Mouse (Mus musculus) liver, embryonic 12.5 days (tissue): ENCODE measurements around the gene Lypd1. TPM values are rescaled to one million over a fixed set of nuclear protein-coding genes. Genes with fewer than 3 reads are reported as not detected.

ENCODE experiments used
- ATAC-seq: fragments of 200-750 bp; cut with Nextera tagmentation; 2 replicates; pipeline ENCODE4 v1.8.0; 2017; ENCODE audit warnings: moderate number of reproducible peaks, mild to moderate bottlenecking, moderate library complexity
- H3K27ac ChIP-seq: fragments of 300-500 bp; sonication (generic); 2 replicates; pipeline ENCODE4 v1.5.1; 2016; ENCODE audit warnings: mild to moderate bottlenecking
- H3K27me3 ChIP-seq: fragments of 300-500 bp; sonication (generic); replicated peaks from 2 replicates; pipeline ENCODE4 v1.6.1; 2016; ENCODE audit warnings: mild to moderate bottlenecking, moderate library complexity
- H3K36me3 ChIP-seq: fragments of 300-500 bp; sonication (generic); 2 replicates; pipeline ENCODE4 v1.6.1; 2016; ENCODE audit warnings: mild to moderate bottlenecking, moderate library complexity
- H3K4me1 ChIP-seq: fragments of 300-500 bp; sonication (generic); 2 replicates; pipeline ENCODE4 v1.6.1; 2016
- H3K4me2 ChIP-seq: fragments of 300-500 bp; sonication (generic); 2 replicates; pipeline ENCODE4 v1.6.1; 2016; ENCODE audit warnings: mild to moderate bottlenecking, moderate library complexity
- H3K4me3 ChIP-seq: fragments of 300-500 bp; sonication (generic); 2 replicates; pipeline ENCODE4 v1.5.1; 2016; ENCODE audit warnings: mild to moderate bottlenecking, moderate library complexity
- H3K9ac ChIP-seq: fragments of 300-500 bp; sonication (generic); 2 replicates; pipeline ENCODE4 v1.6.1; 2016; ENCODE audit warnings: mild to moderate bottlenecking, moderate library complexity
- H3K9me3 ChIP-seq: fragments of 300-500 bp; sonication (generic); replicated peaks from 2 replicates; pipeline ENCODE4 v1.6.1; 2016; ENCODE audit warnings: mild to moderate bottlenecking, moderate library complexity
- WGBS: fragments of 180-500 bp; shearing (Covaris S2); methylation state at CpG from one replicate; pipeline ENCODE4 v1.1.7; 2016; ENCODE audit not compliant: insufficient replicate concordance; 5-methylcytosine and 5-hydroxymethylcytosine counted together
- polyA plus RNA-seq: library from polyadenylated mRNA; unstranded; fragments of >200 nt; fragmentation: Nextera tagmentation; extraction: Ambion mirVana; gene quantifications from 2 replicates; pipeline ENCODE4 v1.2.1, GENCODE M21; 2016

Lypd1 gene
- 0.27 and 0.44 TPM in 2 replicates for polyA plus RNA-seq

GRCm38 (mm10) chr1:125912601-125913600 lies at the start of gene Lypd1:
Gene Lypd1, minus strand, starts transcription at chr1:125913101.
- 7% methylated on average over 30 of the region's 30 CpGs for WGBS
- Histone ChIP-seq H3K9me3 (no peaks in the 10 kb centered on the region), H3K27me3 (peaks cover 49% of the 10 kb centered on the region), H3K36me3 (no peaks in the 10 kb centered on the region), H3K4me2 (peak within 1 kb of the TSS; percentile 68), H3K9ac (no peak within 1 kb of the TSS), H3K4me1 (0 out of 2 replicates have a peak, but pooled peaks cover 7% of the 10 kb centered on the region), H3K4me3 (peak within 1 kb of the TSS; percentile 45), H3K27ac (no peak within 1 kb of the TSS)
- no peak for ATAC-seq

- ATAC-seq: no peak
- H3K4me1 ChIP-seq: no peaks in the 10 kb centered on the region
- H3K9me3 ChIP-seq: no peaks in the 10 kb centered on the region
- H3K4me2 ChIP-seq: no peak overlapping the region
- no peak overlapping the region for H3K9ac ChIP-seq
- no peaks in the 10 kb centered on the region for H3K27me3 ChIP-seq
- H3K4me3 ChIP-seq: no peak overlapping the region
- no peaks in the 10 kb centered on the region for H3K36me3 ChIP-seq
- 72% methylated on average over 3 of the region's 3 CpGs for WGBS
- H3K27ac ChIP-seq: no peak overlapping the region
These were observed 38.1 kb upstream of the Lypd1 start for GRCm38 (mm10) chr1:125951026-125951425.

GRCm38 (mm10) chr1:125949076-125949475 lies 36.2 kb upstream of the Lypd1 start:
- no peak for ATAC-seq
- Histone ChIP-seq H3K9ac (no peak overlapping the region), H3K4me1 (no peaks in the 10 kb centered on the region), H3K9me3 (no peaks in the 10 kb centered on the region), H3K36me3 (no peaks in the 10 kb centered on the region), H3K4me3 (no peak overlapping the region), H3K27me3 (no peaks in the 10 kb centered on the region), H3K4me2 (no peak overlapping the region), H3K27ac (no peak overlapping the region)
- WGBS: 63% methylated on average over 6 of the region's 6 CpGs

- H3K36me3 ChIP-seq: no peaks in the 10 kb centered on the region
- H3K9me3 ChIP-seq: no peaks in the 10 kb centered on the region
- no peak overlapping the region for H3K4me3 ChIP-seq
- no peak overlapping the region for H3K27ac ChIP-seq
- WGBS: 69% methylated on average over 9 of the region's 9 CpGs
- no peak overlapping the region for H3K9ac ChIP-seq
- H3K4me2 ChIP-seq: no peak overlapping the region
- no peak for ATAC-seq
- H3K27me3 ChIP-seq: no peaks in the 10 kb centered on the region
- no peaks in the 10 kb centered on the region for H3K4me1 ChIP-seq
These were observed 32.2 kb upstream of the Lypd1 start for GRCm38 (mm10) chr1:125945136-125945535.

- Histone ChIP-seq H3K4me2 (no peak overlapping the region), H3K36me3 (no peaks in the 10 kb centered on the region), H3K4me3 (no peak overlapping the region), H3K9me3 (no peaks in the 10 kb centered on the region), H3K9ac (no peak overlapping the region), H3K27me3 (no peaks in the 10 kb centered on the region), H3K27ac (no peak overlapping the region), H3K4me1 (no peaks in the 10 kb centered on the region)
- ATAC-seq: no peak
- 60% methylated on average over 1 of the region's 1 CpGs for WGBS
These were observed 30.4 kb upstream of the Lypd1 start for GRCm38 (mm10) chr1:125943305-125943704.

- WGBS: 78% methylated on average over 10 of the region's 10 CpGs
- Histone ChIP-seq H3K27me3 (no peaks in the 10 kb centered on the region), H3K9me3 (no peaks in the 10 kb centered on the region), H3K4me1 (no peaks in the 10 kb centered on the region), H3K27ac (no peak overlapping the region), H3K4me2 (no peak overlapping the region), H3K36me3 (no peaks in the 10 kb centered on the region), H3K9ac (no peak overlapping the region), H3K4me3 (no peak overlapping the region)
- ATAC-seq: no peak
These were observed 12.6 kb upstream of the Lypd1 start for GRCm38 (mm10) chr1:125925486-125925885.

GRCm38 (mm10) chr1:125923062-125923461 lies 10.2 kb upstream of the Lypd1 start:
- Histone ChIP-seq H3K4me2 (no peak overlapping the region), H3K27me3 (no peaks in the 10 kb centered on the region), H3K36me3 (no peaks in the 10 kb centered on the region), H3K4me1 (no peaks in the 10 kb centered on the region), H3K9ac (no peak overlapping the region), H3K9me3 (no peaks in the 10 kb centered on the region), H3K27ac (no peak overlapping the region), H3K4me3 (no peak overlapping the region)
- ATAC-seq: no peak
- WGBS: 62% methylated on average over 2 of the region's 2 CpGs

- WGBS: 55% methylated on average over 3 of the region's 3 CpGs
- H3K9ac ChIP-seq: no peak overlapping the region
These were observed 7.8 kb upstream of the Lypd1 start for GRCm38 (mm10) chr1:125920696-125921095.

DNA sequence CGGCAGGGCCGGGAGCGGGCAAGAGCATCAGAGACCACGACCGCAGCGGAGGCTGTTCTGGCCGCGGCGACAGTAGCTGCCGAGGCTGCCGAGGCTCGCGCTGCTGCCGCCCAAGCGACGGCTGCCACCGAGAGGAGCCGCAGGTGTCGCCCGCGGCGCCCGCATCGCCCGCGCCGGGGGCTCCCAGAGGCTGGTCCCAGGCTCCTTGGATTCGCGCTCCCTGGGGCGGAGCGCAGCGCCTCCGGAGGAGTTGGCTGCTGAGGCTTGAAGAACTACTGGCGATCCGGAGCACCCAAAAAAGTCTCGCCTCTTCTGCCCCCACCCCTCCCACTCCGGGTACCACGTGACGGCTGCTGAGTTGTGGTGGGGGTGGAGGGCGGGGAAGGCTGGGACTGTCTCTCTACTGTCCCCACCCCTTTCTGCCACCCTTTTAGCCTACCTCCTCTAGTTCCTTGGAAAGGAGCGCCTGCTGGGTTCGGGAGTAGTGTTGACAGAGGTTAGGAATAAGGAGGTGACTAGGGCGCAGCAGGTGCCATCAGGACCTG lies 928 bp downstream of the Lypd1 start:
- Histone ChIP-seq H3K27me3 (peaks cover 49% of the 10 kb centered on the region), H3K4me3 (peak overlapping the region; percentile 45), H3K9ac (no peak overlapping the region), H3K4me2 (peak overlapping the region; percentile 68), H3K27ac (no peak overlapping the region), H3K4me1 (0 out of 2 replicates have a peak, but pooled peaks cover 7% of the 10 kb centered on the region), H3K36me3 (no peaks in the 10 kb centered on the region), H3K9me3 (no peaks in the 10 kb centered on the region)
- under 1% methylated on average over 36 of the region's 43 CpGs for WGBS
- 0 out of 2 replicates have a peak, but pooled peaks have one; percentile 42 for ATAC-seq

More at GRCm38 (mm10) chr1:125920696-125921095, 7.8 kb upstream of the Lypd1 start:
- no peaks in the 10 kb centered on the region for H3K27me3 ChIP-seq
- H3K4me3 ChIP-seq: no peak overlapping the region
- no peak overlapping the region for H3K27ac ChIP-seq
- H3K9me3 ChIP-seq: no peaks in the 10 kb centered on the region
- H3K4me2 ChIP-seq: no peak overlapping the region
- H3K36me3 ChIP-seq: no peaks in the 10 kb centered on the region
- no peaks in the 10 kb centered on the region for H3K4me1 ChIP-seq
- ATAC-seq: no peak

DNA sequence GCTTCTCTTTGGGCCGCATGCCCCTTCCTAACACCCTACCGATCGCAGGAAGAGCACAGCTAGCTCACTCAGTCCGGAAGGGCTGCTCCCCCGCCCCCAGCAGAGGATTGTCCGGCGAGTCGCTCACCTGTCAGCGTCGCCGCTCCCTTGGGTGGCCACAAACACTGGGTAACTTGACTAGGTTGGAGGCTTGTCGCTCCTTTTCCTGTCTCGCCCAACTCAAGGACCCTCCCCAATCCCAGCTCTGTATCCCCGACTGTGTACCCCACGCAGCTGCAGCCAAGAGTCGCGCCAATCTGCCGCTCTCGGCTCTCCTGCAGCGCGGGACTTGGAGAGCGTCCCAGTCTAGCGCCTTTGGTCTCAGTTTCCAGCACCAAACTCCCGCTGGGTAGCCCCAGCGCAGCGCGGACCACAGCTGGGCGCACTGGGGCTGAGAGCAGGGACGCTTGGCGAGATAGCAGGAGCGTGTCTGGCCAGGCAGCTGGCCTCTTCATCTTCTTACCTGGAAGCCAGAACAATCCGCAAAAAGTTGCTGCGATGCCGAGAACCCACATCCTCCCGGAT lies 1.5 kb downstream of the Lypd1 start:
- H3K27ac ChIP-seq: no peak overlapping the region
- under 1% methylated on average over 35 of the region's 35 CpGs for WGBS
- H3K4me1 ChIP-seq: 0 out of 2 replicates have a peak, but pooled peaks cover 7% of the 10 kb centered on the region
- no peak overlapping the region for H3K9ac ChIP-seq
- H3K36me3 ChIP-seq: no peaks in the 10 kb centered on the region
- ATAC-seq: no peak
- H3K4me3 ChIP-seq: peak overlapping the region; percentile 45
- H3K4me2 ChIP-seq: peak overlapping the region; percentile 68
- peaks cover 49% of the 10 kb centered on the region for H3K27me3 ChIP-seq
- H3K9me3 ChIP-seq: no peaks in the 10 kb centered on the region

DNA sequence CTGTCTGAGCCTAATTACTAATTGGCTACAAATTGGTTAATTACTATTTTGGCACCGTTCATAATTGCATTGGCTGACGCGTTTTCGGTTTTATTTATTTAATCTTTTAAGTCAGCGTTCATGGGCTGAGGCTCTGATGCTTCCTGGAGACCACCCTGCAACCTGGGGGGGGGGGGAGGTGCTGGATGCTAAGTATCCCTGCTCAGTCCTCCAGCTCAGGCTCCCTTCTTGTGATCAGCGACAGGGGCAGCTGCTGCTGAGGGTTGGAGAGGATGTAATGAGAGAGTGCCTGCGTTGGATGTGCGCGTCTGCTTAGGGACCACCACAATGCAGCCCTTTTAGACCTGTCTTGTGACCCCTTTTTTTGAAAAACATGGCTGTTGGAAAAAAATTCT lies 2.0 kb downstream of the Lypd1 start:
- WGBS: 6% methylated on average over 9 of the region's 9 CpGs

More for the DNA sequence above, 2.0 kb downstream of the Lypd1 start:
- no peak overlapping the region for H3K9ac ChIP-seq
- no peaks in the 10 kb centered on the region for H3K9me3 ChIP-seq
- peak overlapping the region; percentile 45; the same call in 1 of the 2 replicates for H3K4me3 ChIP-seq
- H3K4me2 ChIP-seq: peak overlapping the region; percentile 68
- H3K4me1 ChIP-seq: 0 out of 2 replicates have a peak, but pooled peaks cover 7% of the 10 kb centered on the region
- H3K27ac ChIP-seq: no peak overlapping the region
- no peak for ATAC-seq
- H3K27me3 ChIP-seq: peaks cover 49% of the 10 kb centered on the region
- no peaks in the 10 kb centered on the region for H3K36me3 ChIP-seq
